8 mouse cellular contexts compared by ENCODE assay signal in genomic region chr7:4556256-4557166, GRCm38 (mm10). TPM values are rescaled to one million over a fixed set of nuclear protein-coding genes. Genes with fewer than 3 reads are reported as not detected.
DNase-seq lines count a peak whose midpoint lies in the region; ATAC-seq and TF ChIP-seq lines count a peak whose summit lies in the region.

No protein-coding gene starts in this region.

- peak; percentile 100 for ATAC-seq in megakaryocyte, adult 5-6 weeks (ENCODE audit: poor library complexity, severe bottlenecking)

- peak; percentile 93 for TF ChIP-seq CTCF in left cerebral cortex, adult 2 months (IDR thresholded peaks at IDR 0.05)

- DNase-seq in ZHBTc4 (ENCODE audit: low read depth, low spot score) = peak; percentile 93
- DNase-seq in cerebellum, postnatal 4 days (ENCODE audit: low spot score in 2 of 2) = peak; percentile 47 to 73
- peak; percentile 74 for DNase-seq in gastrocnemius, adult 18-20 months (ENCODE audit: low spot score)
- peak; percentile 75 for DNase-seq in hindlimb bud, embryonic 11.5 days (ENCODE audit: extremely low spot score, low read depth, low spot score)
- peak; percentile 80 to 84 for DNase-seq in left cerebral cortex, adult 2 months (ENCODE audit: extremely low spot score in 1 of 2, low spot score in 2 of 2)
- DNase-seq in right cerebral cortex, postnatal 10 days (ENCODE audit: low spot score in 2 of 2) = peak; percentile 88 to 91
- DNase-seq in urinary bladder, postnatal 36 days (ENCODE audit: low spot score in 2 of 2) = peak; percentile 62 to 65

- H3K4me3 ChIP-seq in left cerebral cortex, adult 2 months = no peak overlapping the region

- intact Hi-C loops in left cerebral cortex, adult 2 months (cut with DNase I) = loop anchor here (5.0 to 10.0 kb wide), 4 partner anchors 236 to 498 kb away; partner anchors contain the start of genes Rpl28 and Zfp580

- H3K27ac ChIP-seq in left cerebral cortex, adult 2 months = 0 out of 2 replicates have a peak overlapping the region, but pooled peaks have one; percentile 9

RNA-seq across cellular contexts. Expression of gene Syt5, which starts 9.2 kb away (rescaled TPM):
- not detected for total RNA-seq in gastrocnemius, adult 18-20 months (2021)
- 100 to 1,000 TPM; 270 to 272 TPM for total RNA-seq in left cerebral cortex, adult 2 months (2021)
- not detected in 2 replicates for total RNA-seq in megakaryocyte, adult 5-6 weeks (2015)
- total RNA-seq in megakaryocyte, adult 5-6 weeks (2017) = not detected in 2 replicates

RNA-seq across cellular contexts. Expression of gene Dnaaf3, which starts 24.3 kb away (rescaled TPM):
- total RNA-seq in gastrocnemius, adult 18-20 months (2021) = not detected
- under 1 TPM; 0.20 to 0.49 TPM for total RNA-seq in left cerebral cortex, adult 2 months (2021)
- 1.3 TPM in 2 replicates for total RNA-seq in megakaryocyte, adult 5-6 weeks (2015)
- total RNA-seq in megakaryocyte, adult 5-6 weeks (2017) = 1.0 TPM in 2 replicates

RNA-seq across cellular contexts. Expression of gene Tnni3, which starts 32.5 kb away (rescaled TPM):
- total RNA-seq in gastrocnemius, adult 18-20 months (2021) = not detected
- under 1 TPM; 0.84 to 0.96 TPM for total RNA-seq in left cerebral cortex, adult 2 months (2021)
- 5.1 and 8.8 TPM in 2 replicates for total RNA-seq in megakaryocyte, adult 5-6 weeks (2015)
- total RNA-seq in megakaryocyte, adult 5-6 weeks (2017) = 1.7 TPM in 1 of 2 replicates, not detected in the other

RNA-seq across cellular contexts. Expression of gene Tnnt1, which starts 40.3 kb away (rescaled TPM):
- total RNA-seq in gastrocnemius, adult 18-20 months (2021) = 100 to 1,000 TPM; 656 to 752 TPM
- 1 to 10 TPM; 7.4 to 9.2 TPM for total RNA-seq in left cerebral cortex, adult 2 months (2021)
- 2.6 and 5.8 TPM in 2 replicates for total RNA-seq in megakaryocyte, adult 5-6 weeks (2015)
- 8.6 and 13.4 TPM in 2 replicates for total RNA-seq in megakaryocyte, adult 5-6 weeks (2017)

RNA-seq across cellular contexts. Expression of gene Ptprh, which starts 47.3 kb away (rescaled TPM):
- not detected for total RNA-seq in gastrocnemius, adult 18-20 months (2021)
- total RNA-seq in left cerebral cortex, adult 2 months (2021) = under 1 TPM; 0.35 to 0.43 TPM
- not detected in 2 replicates for total RNA-seq in megakaryocyte, adult 5-6 weeks (2015)
- not detected in 2 replicates for total RNA-seq in megakaryocyte, adult 5-6 weeks (2017)

Comparison
In these comparisons a context has a peak if more than half of its experiments do, and no peak if none do; other contexts are left out.
1. RNA of gene Syt5, which starts 9.2 kb away (total RNA-seq): 270 to 272 TPM in left cerebral cortex, adult 2 months; not detected in gastrocnemius, adult 18-20 months and not detected in megakaryocyte, adult 5-6 weeks; every median in the first group is over 100 times any median in the second.
2. Peak in every context shown above with its lines, with median percentiles within 50 percentile points of each other: DNase-seq.